ENCODE assay signal across 16 mouse cellular contexts in genomic region chr11:50977216-50977615, GRCm38 (mm10). TPM values are rescaled to one million over a fixed set of nuclear protein-coding genes. Genes with fewer than 3 reads are reported as not detected.
A peak's percentile ranks its signal among the peaks of the same experiment; 100 is the strongest.
DNase-seq lines count a peak whose midpoint lies in the region; ATAC-seq lines count a peak whose summit lies in the region.
"Had no signal": no experiment of that assay in that cellular context is flagged by ENCODE, and none has a peak within 500 bp of the region (broad histone marks: within the 10 kb centered on the region; RNA-seq: fewer than 3 reads in every experiment).

No protein-coding gene starts in this region.

- H3K4me1 ChIP-seq in liver, embryonic 11.5 days (replicated peaks; ENCODE audit: control insufficient read depth, insufficient read depth, low read length) = no peaks in the 10 kb centered on the region
- no peaks in the 10 kb centered on the region for H3K4me1 ChIP-seq in embryonic facial prominence, embryonic 10.5 days
- H3K4me1 ChIP-seq: embryonic facial prominence, embryonic 12.5 days; forebrain, embryonic 12.5 days; limb, embryonic 15.5 days had no signal

- H3K4me2 ChIP-seq in liver, embryonic 11.5 days = no peak overlapping the region
- H3K4me2 ChIP-seq: embryonic facial prominence, embryonic 12.5 days; forebrain, embryonic 12.5 days; limb, embryonic 15.5 days had no signal

- no peak overlapping the region for H3K4me3 ChIP-seq in liver, embryonic 11.5 days (ENCODE audit: low read depth, low read length)
- no peak overlapping the region for H3K4me3 ChIP-seq in embryonic facial prominence, embryonic 10.5 days
- H3K4me3 ChIP-seq: embryonic facial prominence, embryonic 12.5 days; forebrain, embryonic 12.5 days; limb, embryonic 15.5 days had no signal

- no peak overlapping the region for H3K9ac ChIP-seq in liver, embryonic 11.5 days (ENCODE audit: low read depth, low read length)
- H3K9ac ChIP-seq: embryonic facial prominence, embryonic 12.5 days; forebrain, embryonic 12.5 days; limb, embryonic 15.5 days had no signal

- H3K27me3 ChIP-seq in liver, embryonic 11.5 days (replicated peaks; ENCODE audit: control insufficient read depth, insufficient read depth, low read length) = no peaks in the 10 kb centered on the region
- no peaks in the 10 kb centered on the region for H3K27me3 ChIP-seq in embryonic facial prominence, embryonic 10.5 days (replicated peaks; ENCODE audit: low read depth, poor library complexity, severe bottlenecking)
- H3K27me3 ChIP-seq: embryonic facial prominence, embryonic 12.5 days; forebrain, embryonic 12.5 days; limb, embryonic 15.5 days had no signal

- no peaks in the 10 kb centered on the region for H3K9me3 ChIP-seq in liver, embryonic 11.5 days (ENCODE audit: control insufficient read depth, low read length)
- no peaks in the 10 kb centered on the region for H3K9me3 ChIP-seq in embryonic facial prominence, embryonic 10.5 days
- H3K9me3 ChIP-seq: embryonic facial prominence, embryonic 12.5 days; forebrain, embryonic 12.5 days; limb, embryonic 15.5 days had no signal

- no peaks in the 10 kb centered on the region for H3K36me3 ChIP-seq in liver, embryonic 11.5 days (ENCODE audit: control insufficient read depth, insufficient read depth, low read length)
- no peaks in the 10 kb centered on the region for H3K36me3 ChIP-seq in embryonic facial prominence, embryonic 10.5 days (replicated peaks)
- H3K36me3 ChIP-seq: embryonic facial prominence, embryonic 12.5 days; forebrain, embryonic 12.5 days; limb, embryonic 15.5 days had no signal

- peak; percentile 13 to 28 for DNase-seq in cerebellum, postnatal 10 days
- no peak for DNase-seq in cerebellum, adult 9-11 months
- peak; percentile 17 for DNase-seq in liver
- no peak for DNase-seq in liver, embryonic 11.5 days (ENCODE audit: low spot score)
- DNase-seq in adrenal gland, adult 2 months = peak; percentile 46
- peak; percentile 19 for DNase-seq in retina, embryonic 14.5 days (ENCODE audit: low spot score)
- DNase-seq in embryonic facial prominence, embryonic 10.5 days (ENCODE audit: low spot score) = no peak
- DNase-seq in layer of hippocampus, adult 11-12 months (ENCODE audit: low spot score) = no peak
- DNase-seq: heart, postnatal 14 days; kidney, adult 9 months had no signal

- H3K27ac ChIP-seq in liver, embryonic 11.5 days (ENCODE audit: low read depth, low read length) = no peak overlapping the region
- H3K27ac ChIP-seq in embryonic facial prominence, embryonic 10.5 days (replicated peaks) = no peak overlapping the region
- H3K27ac ChIP-seq: embryonic facial prominence, embryonic 12.5 days; forebrain, embryonic 12.5 days; limb, embryonic 15.5 days; macrophage had no signal

- no peak for ATAC-seq in liver, embryonic 11.5 days (replicated peaks; ENCODE audit: low FRiP score)

- 63% methylated on average over 4 of the region's 4 CpGs for WGBS in liver, embryonic 11.5 days
- 70% methylated on average over 4 of the region's 4 CpGs for WGBS in embryonic facial prominence, embryonic 10.5 days

RNA-seq across cellular contexts. Expression of gene Olfr1377, which starts 4.6 kb away (rescaled TPM):
- polyA plus RNA-seq in liver, embryonic 11.5 days (2014; fragmentation: Nextera tagmentation; extraction: Ambion mirVana) = not detected in 2 replicates
- not detected for total RNA-seq in adrenal gland, adult 2 months (2021)
- not detected in 2 replicates for polyA plus RNA-seq in adrenal gland, adult 2 months (2012; rRNA removed)
- polyA plus RNA-seq in embryonic facial prominence, embryonic 10.5 days (2016; fragmentation: Nextera tagmentation; extraction: Ambion mirVana) = not detected in 2 replicates
- total RNA-seq: gastrocnemius, postnatal 4 days; heart, postnatal 14 days had no signal
- polyA plus RNA-seq: embryonic facial prominence, embryonic 12.5 days; forebrain, embryonic 12.5 days; limb, embryonic 15.5 days; macrophage; urinary bladder, adult 2 months had no signal

RNA-seq across cellular contexts. Expression of gene Olfr1378, which starts 10.9 kb away (rescaled TPM):
- polyA plus RNA-seq in liver, embryonic 11.5 days (2014; fragmentation: Nextera tagmentation; extraction: Ambion mirVana) = not detected in 2 replicates
- total RNA-seq in adrenal gland, adult 2 months (2021) = not detected
- polyA plus RNA-seq in adrenal gland, adult 2 months (2012; rRNA removed) = not detected in 2 replicates
- not detected in 2 replicates for polyA plus RNA-seq in embryonic facial prominence, embryonic 10.5 days (2016; fragmentation: Nextera tagmentation; extraction: Ambion mirVana)
- total RNA-seq: gastrocnemius, postnatal 4 days; heart, postnatal 14 days had no signal
- polyA plus RNA-seq: embryonic facial prominence, embryonic 12.5 days; forebrain, embryonic 12.5 days; limb, embryonic 15.5 days; macrophage; urinary bladder, adult 2 months had no signal

RNA-seq across cellular contexts. Expression of gene Prop1, which starts 23.7 kb away (rescaled TPM):
- polyA plus RNA-seq in liver, embryonic 11.5 days (2014; fragmentation: Nextera tagmentation; extraction: Ambion mirVana) = not detected in 2 replicates
- total RNA-seq in adrenal gland, adult 2 months (2021) = not detected
- polyA plus RNA-seq in adrenal gland, adult 2 months (2012; rRNA removed) = 0.09 and 0.20 TPM in 2 replicates
- polyA plus RNA-seq in embryonic facial prominence, embryonic 10.5 days (2016; fragmentation: Nextera tagmentation; extraction: Ambion mirVana) = not detected in 2 replicates
- total RNA-seq: gastrocnemius, postnatal 4 days; heart, postnatal 14 days had no signal
- polyA plus RNA-seq: embryonic facial prominence, embryonic 12.5 days; forebrain, embryonic 12.5 days; limb, embryonic 15.5 days; macrophage; urinary bladder, adult 2 months had no signal

RNA-seq across cellular contexts. Expression of gene Olfr51, which starts 26.2 kb away (rescaled TPM):
- polyA plus RNA-seq in liver, embryonic 11.5 days (2014; fragmentation: Nextera tagmentation; extraction: Ambion mirVana) = not detected in 2 replicates
- not detected for total RNA-seq in adrenal gland, adult 2 months (2021)
- not detected in 2 replicates for polyA plus RNA-seq in adrenal gland, adult 2 months (2012; rRNA removed)
- polyA plus RNA-seq in embryonic facial prominence, embryonic 10.5 days (2016; fragmentation: Nextera tagmentation; extraction: Ambion mirVana) = not detected in 2 replicates
- total RNA-seq: gastrocnemius, postnatal 4 days; heart, postnatal 14 days had no signal
- polyA plus RNA-seq: embryonic facial prominence, embryonic 12.5 days; forebrain, embryonic 12.5 days; limb, embryonic 15.5 days; macrophage; urinary bladder, adult 2 months had no signal

RNA-seq across cellular contexts. Expression of gene 4933414I15Rik, which starts 33.7 kb away (rescaled TPM):
- not detected in 2 replicates for polyA plus RNA-seq in liver, embryonic 11.5 days (2014; fragmentation: Nextera tagmentation; extraction: Ambion mirVana)
- not detected for total RNA-seq in adrenal gland, adult 2 months (2021)
- not detected in 2 replicates for polyA plus RNA-seq in adrenal gland, adult 2 months (2012; rRNA removed)
- polyA plus RNA-seq in embryonic facial prominence, embryonic 10.5 days (2016; fragmentation: Nextera tagmentation; extraction: Ambion mirVana) = not detected in 2 replicates
- total RNA-seq: gastrocnemius, postnatal 4 days; heart, postnatal 14 days had no signal
- polyA plus RNA-seq: embryonic facial prominence, embryonic 12.5 days; forebrain, embryonic 12.5 days; limb, embryonic 15.5 days; macrophage; urinary bladder, adult 2 months had no signal

Comparison
In these comparisons a context has a peak if more than half of its experiments do, and no peak if none do; other contexts are left out.
1. DNase-seq: peak in cerebellum, postnatal 10 days (2 of 2), liver (single experiment), adrenal gland, adult 2 months (single experiment) and retina, embryonic 14.5 days (single experiment); none in cerebellum, adult 9-11 months (single experiment), liver, embryonic 11.5 days (single experiment), embryonic facial prominence, embryonic 10.5 days (single experiment) and layer of hippocampus, adult 11-12 months (single experiment).